Mouse (Mus musculus): ENCODE data around the gene Tspan11. TPM values are rescaled to one million over a fixed set of nuclear protein-coding genes. Genes with fewer than 3 reads are reported as not detected.
A peak's percentile ranks its signal among the peaks of the same experiment; 100 is the strongest.

The Tspan11 gene
- total RNA-seq (2022), result 1 to 10 TPM; 1.1 to 2.1 (median 1.9) TPM

- DNase-seq (ENCODE audit: low spot score in 2 of 2), result no peak
Measured at GRCm38 (mm10) chr6:127887511-127888421, at the start of gene Tspan11. Gene Tspan11 (plus strand): TSS chr6:127887589.

- DNase-seq (ENCODE audit: low spot score in 2 of 2), result no peak
Measured at GRCm38 (mm10) chr6:127837910-127838309, 49.5 kb upstream of the Tspan11 start.

GRCm38 (mm10) chr6:127839538-127839937 is 47.9 kb upstream of the Tspan11 start:
- no peak for DNase-seq (ENCODE audit: low spot score in 2 of 2)

GRCm38 (mm10) chr6:127840171-127840570 is 47.2 kb upstream of the Tspan11 start:
- DNase-seq (ENCODE audit: low spot score in 2 of 2), result peak; percentile 11 to 42

GRCm38 (mm10) chr6:127841326-127841725 is 46.1 kb upstream of the Tspan11 start:
- DNase-seq (ENCODE audit: low spot score in 2 of 2), result no peak

GRCm38 (mm10) chr6:127846521-127846920 is 40.9 kb upstream of the Tspan11 start:
- no peak for DNase-seq (ENCODE audit: low spot score in 2 of 2)

- no peak for DNase-seq (ENCODE audit: low spot score in 2 of 2)
Measured at GRCm38 (mm10) chr6:127849496-127849895, 37.9 kb upstream of the Tspan11 start.

- no peak for DNase-seq (ENCODE audit: low spot score in 2 of 2)
Measured at GRCm38 (mm10) chr6:127851611-127852010, 35.8 kb upstream of the Tspan11 start.

- no peak for DNase-seq (ENCODE audit: low spot score in 2 of 2)
Measured at GRCm38 (mm10) chr6:127853241-127853640, 34.1 kb upstream of the Tspan11 start.

GRCm38 (mm10) chr6:127853771-127854687 is 33.4 kb upstream of the Tspan11 start:
- no peak for DNase-seq (ENCODE audit: low spot score in 2 of 2)

- DNase-seq (ENCODE audit: low spot score in 2 of 2), result no peak
Measured at GRCm38 (mm10) chr6:127854688-127855013, 32.7 kb upstream of the Tspan11 start.

GRCm38 (mm10) chr6:127855711-127856295 is 31.6 kb upstream of the Tspan11 start:
- DNase-seq (ENCODE audit: low spot score in 2 of 2), result no peak

GRCm38 (mm10) chr6:127861951-127862350 is 25.4 kb upstream of the Tspan11 start:
- DNase-seq (ENCODE audit: low spot score in 2 of 2), result no peak

- DNase-seq (ENCODE audit: low spot score in 2 of 2), result no peak
Measured at GRCm38 (mm10) chr6:127865391-127865790, 22.0 kb upstream of the Tspan11 start.

GRCm38 (mm10) chr6:127868546-127868945 is 18.8 kb upstream of the Tspan11 start:
- DNase-seq (ENCODE audit: low spot score in 2 of 2), result no peak

- no peak for DNase-seq (ENCODE audit: low spot score in 2 of 2)
Measured at GRCm38 (mm10) chr6:127869121-127869520, 18.3 kb upstream of the Tspan11 start.

- no peak for DNase-seq (ENCODE audit: low spot score in 2 of 2)
Measured at GRCm38 (mm10) chr6:127870345-127871324, 16.8 kb upstream of the Tspan11 start.

GRCm38 (mm10) chr6:127871436-127871835 is 16.0 kb upstream of the Tspan11 start:
- no peak for DNase-seq (ENCODE audit: low spot score in 2 of 2)

GRCm38 (mm10) chr6:127872581-127872980 is 14.8 kb upstream of the Tspan11 start:
- DNase-seq (ENCODE audit: low spot score in 2 of 2), result no peak

- DNase-seq (ENCODE audit: low spot score in 2 of 2), result no peak
Measured at GRCm38 (mm10) chr6:127875883-127876282, 11.5 kb upstream of the Tspan11 start.

GRCm38 (mm10) chr6:127876436-127876835 is 11.0 kb upstream of the Tspan11 start:
- no peak for DNase-seq (ENCODE audit: low spot score in 2 of 2)
